In the genomic region with DNA sequence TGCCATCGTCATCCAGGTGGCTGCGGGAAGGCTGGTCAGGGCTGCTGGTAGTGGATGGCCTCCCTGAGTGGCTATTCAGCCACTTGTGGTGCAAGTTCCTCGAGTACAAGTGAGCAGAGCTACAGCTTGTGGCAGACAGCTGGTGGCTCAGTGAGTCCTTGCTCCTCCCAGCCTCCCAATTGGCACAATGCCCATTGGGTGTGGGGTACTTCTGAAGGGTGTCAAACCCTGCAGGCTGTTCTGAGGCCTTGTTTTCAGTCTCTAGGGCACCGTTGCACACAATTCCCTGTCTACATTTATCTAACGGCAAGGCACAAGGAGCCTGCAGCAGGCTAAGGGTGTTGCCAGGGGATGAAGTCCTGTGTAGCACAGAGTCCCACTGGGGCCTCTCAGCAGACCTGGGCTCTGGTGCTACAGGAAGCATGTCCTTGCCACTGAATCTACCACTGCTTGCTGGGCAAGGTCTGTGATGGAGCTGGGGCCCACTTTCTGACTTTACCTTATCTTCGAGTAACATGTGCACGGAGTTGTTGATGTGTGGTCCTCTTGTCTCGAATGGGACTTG, we compare ENCODE assay signal across 8 mouse cellular contexts. TPM values are rescaled to one million over a fixed set of nuclear protein-coding genes. Genes with fewer than 3 reads are reported as not detected.
A peak's percentile ranks its signal among the peaks of the same experiment; 100 is the strongest.
DNase-seq lines count a peak whose midpoint lies in the region; ATAC-seq lines count a peak whose summit lies in the region.

No protein-coding gene starts in this region.

- H3K9ac ChIP-seq in hindbrain, embryonic 12.5 days: no peak overlapping the region
- H3K9ac ChIP-seq in hindbrain, embryonic 11.5 days (ENCODE audit: low read depth, low read length): no peak overlapping the region
- H3K9ac ChIP-seq in embryonic facial prominence, embryonic 14.5 days (ENCODE audit: low read depth, low read length): no peak overlapping the region
- peak overlapping the region; percentile 26 for H3K9ac ChIP-seq in liver, embryonic 16.5 days (ENCODE audit: low read depth, low read length)

- no peaks in the 10 kb centered on the region for H3K9me3 ChIP-seq in hindbrain, embryonic 12.5 days (replicated peaks)
- no peaks in the 10 kb centered on the region for H3K9me3 ChIP-seq in hindbrain, embryonic 11.5 days (ENCODE audit: control insufficient read depth, low read length)
- H3K9me3 ChIP-seq in embryonic facial prominence, embryonic 14.5 days (ENCODE audit: control insufficient read depth, low read length): no peaks in the 10 kb centered on the region
- H3K9me3 ChIP-seq in liver, embryonic 16.5 days (replicated peaks; ENCODE audit: control insufficient read depth, low read length): no peaks in the 10 kb centered on the region

- DNase-seq in hindbrain, embryonic 11.5 days (ENCODE audit: low spot score): no peak
- DNase-seq in brain, adult 2 months (ENCODE audit: low read depth, low spot score): peak; percentile 63
- peak; percentile 69 for DNase-seq in embryonic facial prominence, embryonic 14.5 days (ENCODE audit: low spot score)
- no peak for DNase-seq in right cerebral cortex, adult 18-20 months
- DNase-seq in thymus, postnatal 14 days: no peak

- no peak overlapping the region for H3K4me3 ChIP-seq in hindbrain, embryonic 12.5 days
- no peak overlapping the region for H3K4me3 ChIP-seq in hindbrain, embryonic 11.5 days (ENCODE audit: low read depth, low read length)
- no peak overlapping the region for H3K4me3 ChIP-seq in embryonic facial prominence, embryonic 14.5 days (ENCODE audit: low read depth, low read length)
- H3K4me3 ChIP-seq in liver, embryonic 16.5 days (ENCODE audit: low read depth, low read length): peak overlapping the region; percentile 12; the same call in 1 of the 2 replicates

- H3K4me2 ChIP-seq in hindbrain, embryonic 12.5 days (replicated peaks): no peak overlapping the region
- H3K4me2 ChIP-seq in hindbrain, embryonic 11.5 days (replicated peaks; ENCODE audit: low read depth, low read length): no peak overlapping the region
- H3K4me2 ChIP-seq in embryonic facial prominence, embryonic 14.5 days (ENCODE audit: low read depth, low read length): no peak overlapping the region
- H3K4me2 ChIP-seq in liver, embryonic 16.5 days (ENCODE audit: low read depth, low read length): peak overlapping the region; percentile 43

- H3K4me1 ChIP-seq in hindbrain, embryonic 12.5 days: no peaks in the 10 kb centered on the region
- no peaks in the 10 kb centered on the region for H3K4me1 ChIP-seq in hindbrain, embryonic 11.5 days (replicated peaks; ENCODE audit: control insufficient read depth, insufficient read depth, low read length)
- H3K4me1 ChIP-seq in embryonic facial prominence, embryonic 14.5 days (ENCODE audit: control insufficient read depth, insufficient read depth, low read length): no peaks in the 10 kb centered on the region
- H3K4me1 ChIP-seq in liver, embryonic 16.5 days (ENCODE audit: control insufficient read depth, low read depth, low read length): peaks cover 28% of the 10 kb centered on the region

- 0 out of 2 replicates have a peak overlapping the region, but pooled peaks have one; percentile 7 for H3K27ac ChIP-seq in hindbrain, embryonic 12.5 days
- no peak overlapping the region for H3K27ac ChIP-seq in hindbrain, embryonic 11.5 days (ENCODE audit: low read depth, low read length)
- H3K27ac ChIP-seq in embryonic facial prominence, embryonic 14.5 days (replicated peaks; ENCODE audit: low read depth, low read length): no peak overlapping the region
- H3K27ac ChIP-seq in liver, embryonic 16.5 days (ENCODE audit: low read length): peak overlapping the region; percentile 90

- peaks cover 95% of the 10 kb centered on the region for H3K36me3 ChIP-seq in hindbrain, embryonic 12.5 days
- peaks cover 22% of the 10 kb centered on the region for H3K36me3 ChIP-seq in hindbrain, embryonic 11.5 days (ENCODE audit: control insufficient read depth, insufficient read depth, low read length)
- H3K36me3 ChIP-seq in embryonic facial prominence, embryonic 14.5 days (ENCODE audit: control insufficient read depth, insufficient read depth, low read length): peaks cover 97% of the 10 kb centered on the region
- peaks cover 92% of the 10 kb centered on the region for H3K36me3 ChIP-seq in liver, embryonic 16.5 days (ENCODE audit: control insufficient read depth, insufficient read depth)

- ATAC-seq in hindbrain, embryonic 12.5 days (ENCODE audit: low FRiP score): no peak
- no peak for ATAC-seq in hindbrain, embryonic 11.5 days (ENCODE audit: low FRiP score)
- 0 out of 2 replicates have a peak, but pooled peaks have one; percentile 20 for ATAC-seq in embryonic facial prominence, embryonic 14.5 days (ENCODE audit: low read depth)
- peak; percentile 95 for ATAC-seq in liver, embryonic 16.5 days (ENCODE audit: low read depth)
- ATAC-seq in CD4-positive, CD25-positive, alpha-beta regulatory T cell, adult 4 months: no peak

- WGBS in hindbrain, embryonic 12.5 days: 90% methylated on average over 8 of the region's 8 CpGs
- 95% methylated on average over 8 of the region's 8 CpGs for WGBS in hindbrain, embryonic 11.5 days
- 81% methylated on average over 8 of the region's 8 CpGs for WGBS in embryonic facial prominence, embryonic 14.5 days
- whole genome bisulfite sequencing in liver, embryonic 16.5 days (ENCODE audit: insufficient replicate concordance): 42% methylated on average over 8 of the region's 8 CpGs

- no peaks in the 10 kb centered on the region for H3K27me3 ChIP-seq in hindbrain, embryonic 12.5 days
- H3K27me3 ChIP-seq in hindbrain, embryonic 11.5 days (ENCODE audit: control insufficient read depth, insufficient read depth, low read length): no peaks in the 10 kb centered on the region
- H3K27me3 ChIP-seq in embryonic facial prominence, embryonic 14.5 days (replicated peaks; ENCODE audit: control insufficient read depth, insufficient read depth, low read length): no peaks in the 10 kb centered on the region
- H3K27me3 ChIP-seq in liver, embryonic 16.5 days (ENCODE audit: control insufficient read depth, insufficient read depth, low read depth, low read length): no peaks in the 10 kb centered on the region

RNA-seq across cellular contexts. Expression of gene Hormad2, which starts 46.6 kb away (rescaled TPM):
- 0.10 and 0.61 TPM in 2 replicates for polyA plus RNA-seq in hindbrain, embryonic 12.5 days (2016; fragmentation: Nextera tagmentation; extraction: Ambion mirVana)
- polyA plus RNA-seq in hindbrain, embryonic 11.5 days (2014; fragmentation: Nextera tagmentation; extraction: Ambion mirVana): not detected in 2 replicates
- polyA plus RNA-seq in embryonic facial prominence, embryonic 14.5 days (2014; fragmentation: Nextera tagmentation; extraction: Ambion mirVana): 0.22 TPM in 1 of 2 replicates, not detected in the other
- 0.19 and 0.39 TPM in 2 replicates for polyA plus RNA-seq in liver, embryonic 16.5 days (2015; fragmentation: Nextera tagmentation; extraction: Ambion mirVana)
- polyA plus RNA-seq in CD4-positive, CD25-positive, alpha-beta regulatory T cell, adult 4 months (2017; shearing (Covaris generic)): under 1 TPM; 0.42 to 0.98 TPM

Comparison
In these comparisons a context has a peak if more than half of its experiments do, and no peak if none do; other contexts are left out.
1. H3K27ac ChIP-seq: peak in hindbrain, embryonic 12.5 days (single experiment) and liver, embryonic 16.5 days (single experiment); none in hindbrain, embryonic 11.5 days (single experiment) and embryonic facial prominence, embryonic 14.5 days (single experiment).
2. ATAC-seq: peak in embryonic facial prominence, embryonic 14.5 days (single experiment) and liver, embryonic 16.5 days (single experiment); none in hindbrain, embryonic 12.5 days (single experiment), hindbrain, embryonic 11.5 days (single experiment) and CD4-positive, CD25-positive, alpha-beta regulatory T cell, adult 4 months (single experiment).
3. DNase-seq: peak in brain, adult 2 months (single experiment) and embryonic facial prominence, embryonic 14.5 days (single experiment); none in hindbrain, embryonic 11.5 days (single experiment), right cerebral cortex, adult 18-20 months (single experiment) and thymus, postnatal 14 days (single experiment).